Mouse (Mus musculus) retina, embryonic 14.5 days (tissue): ENCODE data around the gene Ccdc170.

ENCODE experiments used
- DNase-seq: peaks from one replicate; pipeline ENCODE4 v3.0.0-alpha.2; 2015; ENCODE audit warnings: low spot score

Gene Ccdc170

DNA sequence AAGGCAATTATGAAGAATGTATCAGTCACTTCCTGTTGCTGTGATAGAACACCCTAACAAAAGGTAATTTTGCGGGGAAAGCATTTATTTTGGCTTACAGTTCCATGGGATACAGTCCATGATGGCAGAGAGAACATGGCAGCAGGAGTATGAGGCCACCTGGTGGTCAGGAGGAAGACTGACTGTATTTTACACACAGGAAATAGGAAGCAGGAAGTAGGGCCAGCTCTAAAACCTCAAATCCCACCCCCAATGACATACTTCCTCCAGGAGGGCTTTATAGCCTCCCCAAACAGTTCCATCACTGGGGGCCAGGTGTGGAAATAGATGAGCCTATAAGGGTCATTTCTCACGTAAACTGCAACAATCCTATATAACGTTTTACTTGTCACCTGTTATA, 39.8 kb downstream of the Ccdc170 start:
- no peak for DNase-seq

DNA sequence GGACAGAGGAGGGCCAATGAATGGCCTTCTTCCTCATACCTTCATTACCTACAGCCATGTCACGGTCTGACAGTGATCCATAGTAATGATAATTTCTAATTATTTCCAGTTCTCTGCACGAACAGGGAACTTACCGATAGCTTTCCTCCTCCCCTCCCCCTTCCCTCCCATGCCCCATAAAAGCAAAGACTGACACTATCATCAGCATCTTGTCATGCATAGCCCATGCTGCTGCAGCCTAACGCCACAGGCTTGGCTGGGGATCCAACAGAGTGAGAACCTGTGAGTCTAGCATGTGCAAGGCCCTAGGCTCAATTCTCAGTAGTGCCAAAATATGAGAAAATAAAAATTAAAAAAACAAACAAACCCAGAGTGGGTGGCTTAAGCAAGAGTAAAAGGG, 40.8 kb downstream of the Ccdc170 start:
- DNase-seq: no peak

DNA sequence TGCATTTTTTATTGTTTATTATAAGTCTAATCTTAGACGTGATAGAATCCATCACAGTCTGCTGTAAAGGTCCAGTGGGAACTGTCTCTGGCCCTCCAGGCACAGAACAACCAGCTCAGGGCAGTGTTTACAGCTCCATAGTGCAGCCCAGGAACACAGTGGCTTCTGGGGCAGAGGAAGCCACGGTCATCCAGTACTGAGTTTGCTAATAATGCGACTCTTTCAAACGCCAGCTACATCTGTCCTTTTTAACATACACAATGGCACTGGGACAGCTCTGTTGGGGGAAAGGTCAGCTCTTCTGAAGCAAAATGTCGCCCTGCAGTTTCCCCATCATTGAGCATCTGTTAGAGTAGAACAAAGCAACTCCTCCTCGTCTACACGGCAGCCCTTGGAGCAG, 45.7 kb downstream of the Ccdc170 start:
- peak; percentile 52 for DNase-seq

DNA sequence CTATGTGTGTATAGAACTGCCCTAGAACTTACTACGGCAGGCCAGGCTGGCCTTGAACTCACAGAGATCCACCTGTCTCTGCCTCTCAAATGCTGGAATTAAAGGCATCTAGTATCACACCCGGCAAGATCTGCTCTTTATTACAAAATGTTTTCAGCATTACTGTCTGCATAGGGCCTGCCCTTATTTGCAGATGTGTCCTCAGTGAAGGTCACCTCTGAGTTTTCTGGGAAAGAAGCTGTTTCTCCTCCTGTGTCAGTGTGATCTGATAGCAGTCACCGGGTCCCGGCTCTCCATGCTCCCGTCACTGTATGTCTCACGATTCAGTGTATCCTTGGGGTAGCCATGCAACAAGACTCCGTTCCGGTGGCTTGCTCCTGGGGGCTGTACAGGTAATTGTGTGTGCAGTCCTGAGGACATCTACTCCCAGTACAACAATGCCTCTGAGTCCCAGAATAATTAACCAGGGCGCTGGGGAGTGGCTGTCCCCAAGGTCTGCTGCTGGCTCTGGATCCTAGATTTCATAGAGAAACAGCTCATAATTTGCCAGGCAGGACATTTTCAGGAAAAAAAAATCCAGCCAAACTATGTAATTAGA, 48.4 kb downstream of the Ccdc170 start:
- DNase-seq: no peak

DNA sequence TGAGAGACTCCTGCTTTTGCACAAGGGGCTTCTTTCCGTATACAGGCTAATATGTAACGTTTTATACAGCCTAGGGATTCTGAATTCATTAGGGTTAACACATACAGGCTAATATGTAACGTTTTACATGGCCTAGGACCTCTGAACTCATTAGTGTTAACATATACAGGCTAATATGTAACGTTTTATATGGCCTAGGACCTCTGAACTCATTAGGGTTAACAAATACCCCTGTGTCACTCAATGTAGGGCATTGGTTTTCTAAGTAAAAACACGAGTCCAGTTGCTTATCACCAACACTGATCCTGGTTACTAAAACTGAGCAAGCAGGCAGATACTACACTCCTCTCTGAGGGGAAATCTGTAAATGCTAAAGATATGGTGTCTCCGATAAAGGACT, 49.6 kb downstream of the Ccdc170 start:
- DNase-seq: no peak

DNA sequence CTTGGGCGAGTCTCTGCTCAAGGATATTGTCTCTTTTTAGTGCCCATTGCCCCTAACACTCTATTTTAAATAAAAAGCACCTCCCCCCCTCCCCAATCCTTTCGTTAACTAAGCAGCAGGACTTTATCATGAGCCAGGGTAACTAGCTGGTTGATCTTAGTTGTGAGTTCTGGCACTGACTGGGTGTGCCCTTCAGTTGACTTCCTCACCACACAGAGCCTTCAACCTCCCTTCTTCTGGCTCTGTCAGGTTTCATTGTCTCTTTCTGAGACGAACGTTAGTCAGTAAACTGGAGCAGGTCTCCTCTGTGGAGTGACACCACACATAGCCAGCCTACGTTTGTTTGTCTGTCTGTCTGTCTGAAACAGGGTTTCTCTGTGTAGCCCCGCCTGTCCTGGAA, 50.4 kb downstream of the Ccdc170 start:
- DNase-seq: no peak

DNA sequence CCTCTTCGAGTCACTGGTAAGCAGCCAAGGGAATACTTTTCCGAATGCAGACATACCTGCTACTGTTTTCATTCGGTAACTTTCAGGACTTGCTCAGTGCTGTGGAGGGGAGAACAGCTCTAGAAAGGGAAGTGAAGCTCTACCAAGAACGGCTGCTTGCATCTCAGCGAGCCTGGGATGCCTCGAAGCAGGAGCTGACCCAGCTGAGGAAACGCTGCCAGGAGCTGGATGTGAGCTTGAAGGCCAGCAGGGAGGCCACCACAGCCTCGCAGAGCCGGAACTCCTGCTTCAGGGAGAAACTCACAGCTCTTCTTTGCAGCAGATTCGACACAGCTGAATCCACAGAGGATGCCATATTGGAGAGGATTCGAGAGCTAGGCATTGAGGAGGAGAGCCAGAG, 51.6 kb downstream of the Ccdc170 start:
- no peak for DNase-seq

DNA sequence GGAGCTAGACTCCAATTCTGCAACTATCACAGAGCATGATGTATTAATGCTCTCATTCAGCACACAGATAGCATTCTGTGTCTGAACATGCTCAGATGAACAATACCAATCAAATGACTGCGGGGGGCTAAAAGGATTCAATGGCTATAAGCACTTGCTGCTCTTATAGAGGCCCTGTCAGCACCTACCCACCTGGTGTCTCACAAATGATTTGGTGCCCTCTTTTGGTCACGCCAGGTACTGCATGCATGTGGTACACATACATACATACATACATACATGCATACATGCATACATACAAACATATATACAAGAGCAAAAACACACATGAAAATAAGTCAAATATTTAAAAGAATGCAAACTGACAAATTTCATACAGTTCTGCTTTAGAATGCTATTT, 63.2 kb downstream of the Ccdc170 start:
- DNase-seq: no peak

DNA sequence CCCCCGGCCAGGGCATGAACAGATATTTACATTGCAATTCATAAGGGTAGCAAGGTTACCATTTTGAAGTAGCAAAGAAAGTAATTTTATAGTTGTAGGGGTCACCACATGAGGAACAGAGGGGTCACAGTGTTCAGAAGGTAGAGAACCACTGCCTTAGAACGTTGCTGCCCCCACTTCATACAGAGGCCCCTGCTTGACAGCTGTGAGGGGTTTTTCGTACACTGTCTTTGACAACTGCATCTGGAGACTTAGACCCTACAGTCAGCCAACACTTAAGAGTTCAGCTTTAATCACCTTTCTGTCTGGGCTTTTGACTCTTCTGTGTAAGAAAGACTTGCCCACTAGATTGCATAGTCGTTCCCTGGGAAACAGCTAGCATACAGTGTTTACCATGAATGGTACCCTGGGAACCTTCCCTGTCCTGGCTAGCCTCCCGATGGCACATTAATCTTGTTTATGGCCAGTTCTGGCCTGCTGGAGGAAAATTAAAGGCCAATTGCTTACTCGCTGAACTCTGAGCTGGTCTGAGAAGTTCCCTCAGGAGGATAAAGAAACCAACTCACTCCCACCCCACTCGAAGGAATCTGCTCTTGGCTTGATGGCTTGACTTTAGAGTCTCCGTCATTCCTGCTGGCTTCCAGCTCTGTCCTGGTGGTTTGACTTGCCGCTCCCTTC, 71.3 kb downstream of the Ccdc170 start:
- DNase-seq: no peak

DNA sequence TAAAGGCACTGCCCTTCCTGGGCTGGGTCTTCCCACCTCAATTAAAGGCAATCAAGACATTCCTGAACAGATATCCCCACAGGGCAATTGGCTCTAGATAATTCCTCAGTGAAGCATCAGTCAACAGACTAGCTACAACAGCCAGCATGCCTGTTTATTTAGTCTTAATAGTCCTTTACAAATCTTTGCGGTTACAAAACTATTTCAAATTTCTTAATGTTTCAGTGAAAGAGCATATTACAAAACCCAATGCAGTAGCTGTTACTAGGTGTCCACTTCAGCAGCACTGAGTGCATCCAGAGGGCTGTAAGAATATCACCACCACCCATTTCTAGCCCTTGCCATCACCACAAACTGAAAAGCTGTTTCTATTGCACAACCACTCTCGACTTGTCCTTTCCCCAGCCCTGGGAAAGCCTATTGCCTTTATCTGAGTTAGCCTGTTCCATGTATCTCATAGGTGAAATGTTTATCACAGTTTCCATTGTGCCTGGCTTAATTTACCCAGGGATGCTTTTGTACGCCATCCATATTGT, 74.6 kb downstream of the Ccdc170 start:
- DNase-seq: no peak

DNA sequence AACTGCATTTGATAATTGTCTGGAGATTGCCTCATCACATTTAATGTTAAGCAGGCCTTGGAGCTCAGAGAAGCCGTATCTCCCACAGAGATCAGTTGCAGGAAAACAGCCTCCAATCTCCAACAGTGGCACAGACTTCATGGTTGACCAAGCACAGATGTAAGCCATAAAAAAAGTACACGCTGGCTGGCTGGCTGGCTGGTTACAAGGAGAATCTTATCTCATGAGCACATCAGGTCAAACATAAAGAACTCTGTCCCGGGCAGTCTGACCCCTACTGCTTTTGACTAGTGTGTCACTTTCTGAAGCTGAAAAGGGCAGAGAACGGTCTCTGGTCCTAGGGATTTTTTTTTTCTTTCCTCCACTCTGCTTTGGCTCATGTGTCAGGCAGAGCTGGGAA, 76.8 kb downstream of the Ccdc170 start:
- DNase-seq: no peak

DNA sequence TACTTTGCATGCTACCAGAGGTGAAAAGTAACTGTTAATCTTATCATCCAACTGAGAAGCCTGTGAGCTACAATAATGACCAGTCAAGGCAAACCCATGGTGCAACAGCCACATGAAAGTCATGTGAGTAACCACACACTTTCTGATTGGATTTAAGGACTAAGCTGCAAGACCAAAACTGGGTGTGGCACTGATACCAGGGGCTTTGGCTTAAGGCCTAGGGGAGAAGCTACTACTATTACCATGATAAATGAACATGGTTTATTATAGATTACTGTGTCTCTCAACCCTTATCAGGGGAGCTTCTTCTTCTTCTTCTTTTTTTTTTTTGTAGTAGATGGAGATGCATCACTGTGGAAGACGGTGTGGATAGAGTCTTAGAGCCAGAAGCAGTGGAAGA, 82.8 kb downstream of the Ccdc170 start:
- DNase-seq: no peak

DNA sequence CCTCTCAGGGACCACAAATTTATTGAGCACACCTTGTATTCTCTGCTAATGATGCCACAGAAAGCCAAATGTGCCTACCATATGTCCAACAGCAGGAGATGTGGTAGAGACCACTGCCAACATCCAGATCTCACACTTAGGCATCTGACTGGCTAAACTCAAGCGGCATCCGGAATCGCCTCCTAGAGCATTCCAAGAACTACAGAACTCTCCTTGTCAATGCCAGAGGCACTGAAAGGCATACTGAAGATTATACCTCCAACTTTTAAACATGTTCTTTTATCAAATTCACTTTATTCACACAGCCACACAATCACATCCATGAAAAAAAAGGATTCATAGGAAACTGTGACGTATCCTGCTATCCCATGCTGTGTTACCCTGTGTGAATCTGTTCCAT, 88.5 kb downstream of the Ccdc170 start:
- DNase-seq: no peak

DNA sequence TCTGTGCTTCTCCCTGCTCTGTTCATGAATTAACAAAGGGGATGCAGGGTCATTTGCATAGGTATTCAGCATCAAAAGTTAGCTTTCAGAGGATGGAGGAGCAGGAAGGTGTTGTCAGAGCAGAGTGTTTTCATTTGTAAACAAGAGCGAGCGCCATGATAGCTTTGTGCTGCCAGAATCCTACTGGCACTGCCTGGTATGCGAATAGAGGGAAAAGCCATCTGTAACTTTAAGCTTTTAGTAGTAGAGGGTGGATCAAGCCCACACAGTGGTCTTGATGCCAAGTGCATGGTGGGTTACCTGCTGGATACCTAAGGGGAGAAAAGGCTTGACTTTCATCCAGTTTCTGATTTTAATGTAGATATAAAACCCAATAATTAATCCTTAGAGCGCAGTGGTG, 89.0 kb downstream of the Ccdc170 start:
- DNase-seq: no peak

DNA sequence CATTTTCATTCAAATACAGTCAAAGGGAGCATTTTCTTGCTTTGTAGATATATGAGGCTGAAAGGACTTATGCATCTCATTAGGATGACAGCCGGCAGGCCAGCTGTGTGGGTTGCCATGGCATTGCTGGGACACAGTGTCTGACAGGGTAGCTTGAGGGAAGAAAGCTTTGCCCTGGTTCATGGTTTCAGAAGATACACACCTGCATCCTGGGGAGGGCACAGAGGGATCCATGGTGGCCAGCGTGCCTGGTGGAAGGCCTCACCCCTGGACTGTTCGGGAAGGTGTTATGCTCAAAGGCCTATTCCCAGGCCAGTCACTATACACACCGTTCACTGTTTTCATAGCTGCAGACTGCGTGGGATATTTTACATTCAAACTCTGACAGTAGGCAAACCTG, 99.6 kb downstream of the Ccdc170 start:
- no peak for DNase-seq

DNA sequence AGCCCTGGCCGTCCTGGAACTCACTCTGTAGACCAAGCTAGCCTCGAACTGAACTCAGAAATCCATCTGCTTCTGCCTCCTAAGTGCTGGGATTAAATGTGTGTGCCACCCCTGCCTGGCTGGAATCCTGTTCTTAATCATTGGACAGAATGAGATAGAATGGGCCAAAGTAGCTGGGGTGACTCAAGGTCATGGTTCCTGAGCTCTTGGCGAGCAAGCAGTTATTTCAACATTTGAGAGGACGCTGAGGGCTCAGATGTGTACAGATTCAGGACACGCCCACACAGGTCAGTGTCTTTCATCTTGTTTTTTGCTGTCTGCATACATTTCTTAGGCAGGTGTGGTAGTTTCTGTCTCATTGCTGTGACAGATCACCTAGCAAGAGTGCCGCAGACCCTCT, 104.4 kb downstream of the Ccdc170 start:
- DNase-seq: no peak

DNA sequence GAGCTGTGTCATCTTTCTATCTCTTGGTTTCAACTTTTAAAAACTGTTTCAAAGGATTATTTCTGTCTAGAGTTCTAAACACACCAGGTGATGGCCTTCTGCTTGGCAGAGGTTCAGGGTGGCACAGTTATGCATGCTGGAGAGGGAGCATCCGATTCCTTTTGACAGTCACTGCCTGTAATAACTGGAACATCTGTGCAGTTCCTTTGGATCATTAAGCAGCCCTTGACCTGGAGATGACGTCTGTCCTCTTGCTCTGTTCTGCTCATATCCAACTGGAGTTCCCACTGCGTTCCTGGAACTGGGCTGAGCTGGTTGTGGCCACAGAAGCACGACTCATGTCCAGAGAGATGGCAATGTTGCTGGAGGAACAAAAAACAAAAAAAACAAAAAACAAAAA, 107.3 kb downstream of the Ccdc170 start:
- DNase-seq: no peak

DNA sequence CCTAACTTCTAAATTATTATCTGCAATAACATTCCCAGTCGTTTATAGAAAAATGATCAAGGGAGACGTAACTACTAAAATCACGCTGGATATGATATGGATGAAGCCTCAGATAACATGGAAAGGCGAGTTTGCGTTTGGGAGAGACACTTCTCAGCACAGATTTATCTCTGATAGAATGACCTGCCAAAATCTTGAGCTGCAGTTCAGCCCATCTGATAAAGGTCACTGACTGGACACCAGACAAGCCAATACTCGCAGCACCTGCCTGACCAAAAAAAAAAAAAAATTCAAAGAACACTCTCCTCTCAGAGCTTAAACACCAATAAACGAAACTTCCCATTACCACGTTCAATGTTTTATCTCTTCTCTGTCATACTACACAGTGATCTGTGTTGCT, 108.7 kb downstream of the Ccdc170 start:
- DNase-seq: no peak

DNA sequence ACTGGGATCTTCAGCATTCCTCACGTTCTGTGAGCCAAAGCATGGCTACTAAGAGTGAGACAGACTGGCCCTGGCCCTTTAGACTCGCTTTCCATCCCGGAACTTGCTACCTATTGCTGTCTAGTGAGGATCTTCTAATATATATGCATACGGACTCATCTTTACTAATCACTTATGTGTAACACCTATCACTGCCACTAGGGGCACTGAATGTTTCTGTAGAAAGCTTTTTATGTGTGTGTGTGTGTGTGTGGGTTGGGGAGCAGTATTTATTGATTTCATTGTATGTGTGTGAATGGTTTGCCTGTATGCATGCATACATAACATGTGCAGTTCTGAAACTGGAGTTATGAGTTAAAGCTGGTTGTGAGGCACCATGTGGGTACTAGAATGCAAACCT, 111.5 kb downstream of the Ccdc170 start:
- DNase-seq: peak; percentile 65

DNA sequence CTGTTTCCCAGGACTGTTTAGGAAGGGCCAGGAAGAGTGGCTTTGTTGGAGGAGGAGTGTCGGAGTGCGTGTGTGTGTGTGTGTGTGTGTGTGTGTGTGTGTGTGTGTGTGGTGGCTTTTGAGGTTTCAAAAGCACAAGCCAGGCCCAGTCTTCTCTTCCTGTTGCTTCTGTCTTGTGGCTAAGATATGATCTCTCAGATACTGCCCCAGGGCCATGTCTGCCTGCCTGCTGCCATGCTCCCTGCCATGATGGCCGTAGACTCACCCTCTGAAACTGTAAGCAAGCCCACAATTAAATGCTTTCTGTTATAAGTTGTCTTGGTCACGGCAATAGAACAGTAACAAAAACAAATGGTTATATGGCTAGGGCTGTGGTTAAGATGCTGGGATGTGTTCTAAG, 114.9 kb downstream of the Ccdc170 start:
- no peak for DNase-seq

DNA sequence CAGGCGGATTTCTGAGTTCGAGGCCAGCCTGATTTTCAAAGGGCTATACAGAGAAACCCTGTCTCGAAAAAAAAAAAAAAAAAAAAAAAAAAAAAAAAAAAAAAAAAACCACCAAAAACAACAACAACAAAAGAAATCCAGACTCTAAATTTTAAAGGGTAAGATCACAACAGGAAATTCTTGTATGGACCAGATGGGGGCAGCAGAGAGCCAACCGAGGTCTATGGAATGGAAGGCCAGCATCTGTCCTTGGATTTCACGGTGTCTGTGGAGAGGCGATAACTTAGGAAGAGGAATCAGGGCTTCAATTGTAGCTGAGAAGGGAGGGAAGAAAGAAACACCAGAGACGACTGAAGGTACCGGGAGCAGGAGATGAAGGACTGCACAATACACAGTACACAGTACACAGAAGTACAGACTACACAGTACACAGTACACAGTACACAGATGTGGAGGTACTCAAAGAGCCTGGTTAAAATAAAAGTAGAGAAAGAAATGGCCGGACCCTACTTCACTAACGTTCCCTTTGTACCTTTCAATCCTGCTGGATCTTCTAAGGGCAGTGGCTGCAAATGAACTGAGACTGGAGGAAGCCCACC, 116.0 kb downstream of the Ccdc170 start:
- peak; percentile 73 for DNase-seq

DNA sequence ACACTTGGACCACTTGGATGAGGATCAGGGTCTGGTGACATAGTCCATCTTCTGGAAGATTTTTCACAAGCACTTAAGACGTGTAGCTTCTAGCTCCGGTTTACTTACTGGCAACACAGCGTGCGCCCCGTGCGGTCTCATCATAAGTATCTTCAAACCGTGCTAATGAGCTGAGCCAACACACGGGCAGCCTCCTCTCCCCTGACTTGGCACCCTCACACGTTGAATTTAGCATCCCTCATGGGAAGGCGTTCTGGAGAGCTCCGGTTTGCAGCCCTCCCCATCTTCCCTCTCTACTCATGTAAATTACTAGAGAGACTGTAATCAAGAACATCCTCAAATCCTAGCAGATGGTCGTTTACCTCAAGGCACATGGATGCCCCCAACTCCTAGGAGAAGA, 116.6 kb downstream of the Ccdc170 start:
- DNase-seq: no peak

DNA sequence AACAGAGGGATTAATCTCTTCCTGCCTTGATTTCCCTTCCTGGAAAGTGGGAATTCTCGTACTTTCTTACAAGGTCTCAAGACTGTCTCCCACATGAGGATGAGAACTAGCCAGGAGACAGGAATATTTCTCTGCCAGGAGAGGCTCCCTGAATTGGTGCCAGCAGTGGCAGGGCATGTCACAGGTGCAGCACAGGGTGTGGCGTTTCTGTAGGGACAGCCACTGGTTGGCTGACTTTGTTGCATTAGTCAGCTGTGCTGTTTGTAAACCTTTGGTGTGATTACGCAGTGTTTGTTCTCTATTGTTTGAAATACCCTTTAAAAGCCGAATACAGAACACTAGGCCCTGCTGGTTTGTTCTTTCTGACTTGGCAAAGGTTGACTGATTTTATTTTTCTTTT, 117.3 kb downstream of the Ccdc170 start:
- no peak for DNase-seq
